ENCODE assay signal across 8 mouse cellular contexts in genomic region chr4:120951428-120951973, GRCm38 (mm10). TPM values are rescaled to one million over a fixed set of nuclear protein-coding genes. Genes with fewer than 3 reads are reported as not detected.
DNase-seq lines count a peak whose midpoint lies in the region; ATAC-seq and TF ChIP-seq lines count a peak whose summit lies in the region.

Gene Zfp69 (minus strand): TSS chr4:120951699.

- no peaks in the 10 kb centered on the region for H3K9me3 ChIP-seq in ES-Bruce4 (replicated peaks; ENCODE audit: control insufficient read depth, insufficient read depth, low read length, poor library complexity, severe bottlenecking)
- no peaks in the 10 kb centered on the region for H3K9me3 ChIP-seq in forebrain, embryonic 11.5 days (ENCODE audit: control insufficient read depth, low read length)
- no peaks in the 10 kb centered on the region for H3K9me3 ChIP-seq in heart, embryonic 16.5 days (replicated peaks; ENCODE audit: control insufficient read depth, low read length)
- no peaks in the 10 kb centered on the region for H3K9me3 ChIP-seq in liver, postnatal 0 days (ENCODE audit: low read length)
- H3K9me3 ChIP-seq in neural tube, embryonic 13.5 days: no peaks in the 10 kb centered on the region

- 0% methylated on average over 60 of the region's 60 CpGs for WGBS in forebrain, embryonic 11.5 days
- WGBS in heart, embryonic 16.5 days: under 1% methylated on average over 54 of the region's 60 CpGs
- WGBS in liver, postnatal 0 days (ENCODE audit: insufficient replicate concordance): 0% methylated on average over 54 of the region's 60 CpGs
- under 1% methylated on average over 53 of the region's 60 CpGs for WGBS in neural tube, embryonic 13.5 days

- no peaks in the 10 kb centered on the region for H3K4me1 ChIP-seq in ES-Bruce4 (ENCODE audit: control insufficient read depth, insufficient read depth, low read length)
- no peaks in the 10 kb centered on the region for H3K4me1 ChIP-seq in forebrain, embryonic 11.5 days (replicated peaks; ENCODE audit: control insufficient read depth, insufficient read depth, low read length)
- H3K4me1 ChIP-seq in heart, embryonic 16.5 days (ENCODE audit: control insufficient read depth, insufficient read depth, low read length): peaks cover 8% of the 10 kb centered on the region
- peaks cover 15% of the 10 kb centered on the region for H3K4me1 ChIP-seq in liver, postnatal 0 days (ENCODE audit: insufficient read depth)
- H3K4me1 ChIP-seq in neural tube, embryonic 13.5 days (replicated peaks): peaks cover 17% of the 10 kb centered on the region

- H3K27me3 ChIP-seq in ES-Bruce4 (ENCODE audit: control insufficient read depth, insufficient read depth, low read length, poor library complexity, severe bottlenecking): no peaks in the 10 kb centered on the region
- H3K27me3 ChIP-seq in forebrain, embryonic 11.5 days (ENCODE audit: control insufficient read depth, insufficient read depth, low read length): no peaks in the 10 kb centered on the region
- H3K27me3 ChIP-seq in heart, embryonic 16.5 days (ENCODE audit: control insufficient read depth, insufficient read depth, low read length): no peaks in the 10 kb centered on the region
- no peaks in the 10 kb centered on the region for H3K27me3 ChIP-seq in liver, postnatal 0 days (ENCODE audit: insufficient read depth, low read length)
- H3K27me3 ChIP-seq in neural tube, embryonic 13.5 days: no peaks in the 10 kb centered on the region

- H3K27ac ChIP-seq in ES-Bruce4 (ENCODE audit: insufficient read depth, low read length): no peak within 1 kb of the TSS; the same call in 1 of the 2 replicates
- peak within 1 kb of the TSS; percentile 64 for H3K27ac ChIP-seq in forebrain, embryonic 11.5 days (ENCODE audit: low read depth, low read length)
- peak within 1 kb of the TSS; percentile 93 for H3K27ac ChIP-seq in heart, embryonic 16.5 days (ENCODE audit: low read length)
- peak within 1 kb of the TSS; percentile 84 for H3K27ac ChIP-seq in liver, postnatal 0 days (ENCODE audit: low read depth)
- peak within 1 kb of the TSS; percentile 87 for H3K27ac ChIP-seq in neural tube, embryonic 13.5 days (replicated peaks)

- TF ChIP-seq EP300 in ES-Bruce4 (IDR thresholded peaks at IDR 0.05; ENCODE audit: insufficient read depth, low read depth, low read length): no peak
- TF ChIP-seq EP300 in liver, postnatal 0 days (IDR thresholded peaks at IDR 0.05; ENCODE audit: low read depth): no peak

- no peak for TF ChIP-seq POLR2A in ES-Bruce4 (IDR thresholded peaks at IDR 0.05; ENCODE audit: insufficient read depth, low read length)

- peak within 1 kb of the TSS; percentile 82 for H3K4me2 ChIP-seq in forebrain, embryonic 11.5 days (ENCODE audit: low read depth, low read length, severe bottlenecking)
- peak within 1 kb of the TSS; percentile 93 for H3K4me2 ChIP-seq in heart, embryonic 16.5 days (ENCODE audit: low read depth, low read length)
- H3K4me2 ChIP-seq in liver, postnatal 0 days (ENCODE audit: low read depth, low read length): peak within 1 kb of the TSS; percentile 98
- peak within 1 kb of the TSS; percentile 56 for H3K4me2 ChIP-seq in neural tube, embryonic 13.5 days

- peak within 1 kb of the TSS; percentile 91 for H3K9ac ChIP-seq in ES-Bruce4 (ENCODE audit: low read depth, poor library complexity, severe bottlenecking)
- H3K9ac ChIP-seq in forebrain, embryonic 11.5 days (ENCODE audit: low read length): peak within 1 kb of the TSS; percentile 83
- peak within 1 kb of the TSS; percentile 96 for H3K9ac ChIP-seq in heart, embryonic 16.5 days (ENCODE audit: low read length)
- peak within 1 kb of the TSS; percentile 83 for H3K9ac ChIP-seq in liver, postnatal 0 days (replicated peaks)
- peak within 1 kb of the TSS; percentile 76 for H3K9ac ChIP-seq in neural tube, embryonic 13.5 days

- H3K4me3 ChIP-seq in ES-Bruce4 (ENCODE audit: low read depth, low read length): peak within 1 kb of the TSS; percentile 79
- peak within 1 kb of the TSS; percentile 69 for H3K4me3 ChIP-seq in forebrain, embryonic 11.5 days (ENCODE audit: low read depth, low read length)
- H3K4me3 ChIP-seq in heart, embryonic 16.5 days (ENCODE audit: low read length): peak within 1 kb of the TSS; percentile 92
- peak within 1 kb of the TSS; percentile 79 for H3K4me3 ChIP-seq in liver, postnatal 0 days (ENCODE audit: low read depth, low read length)
- H3K4me3 ChIP-seq in neural tube, embryonic 13.5 days: peak within 1 kb of the TSS; percentile 65

- peak; percentile 80 for DNase-seq in c-Kit-positive CD71-positive TER-119-negative erythroid progenitor cells, embryonic 14.5 days (ENCODE audit: low read depth)
- peak; percentile 95 for DNase-seq in forebrain, embryonic 11.5 days (ENCODE audit: low spot score)
- DNase-seq in kidney, postnatal 36 days: peak; percentile 93 to 97
- DNase-seq in liver, postnatal 0 days: peak; percentile 98
- peak; percentile 51 for DNase-seq in telencephalon, adult 2 months (ENCODE audit: low read depth, low spot score)

- no peak for TF ChIP-seq CTCF in ES-Bruce4 (IDR thresholded peaks at IDR 0.05; ENCODE audit: low read depth, low read length)
- no peak for TF ChIP-seq CTCF in liver, postnatal 0 days (IDR thresholded peaks at IDR 0.05; ENCODE audit: low read depth)

- H3K36me3 ChIP-seq in ES-Bruce4 (ENCODE audit: control insufficient read depth, insufficient read depth, low read length, poor library complexity, severe bottlenecking): no peaks in the 10 kb centered on the region
- no peaks in the 10 kb centered on the region for H3K36me3 ChIP-seq in forebrain, embryonic 11.5 days (ENCODE audit: control insufficient read depth, insufficient read depth, low read length)
- H3K36me3 ChIP-seq in heart, embryonic 16.5 days (ENCODE audit: control insufficient read depth, insufficient read depth): peaks cover 11% of the 10 kb centered on the region
- H3K36me3 ChIP-seq in liver, postnatal 0 days (replicated peaks; ENCODE audit: insufficient read depth, low read length): 0 out of 2 replicates have a peak, but pooled peaks cover 2% of the 10 kb centered on the region
- 0 out of 2 replicates have a peak, but pooled peaks cover 9% of the 10 kb centered on the region for H3K36me3 ChIP-seq in neural tube, embryonic 13.5 days

- ATAC-seq in forebrain, embryonic 11.5 days (replicated peaks; ENCODE audit: low FRiP score): peak; percentile 98
- ATAC-seq in heart, embryonic 16.5 days (replicated peaks; ENCODE audit: extremely low read depth, insufficient read depth, low FRiP score): peak; percentile 95
- ATAC-seq in liver, postnatal 0 days: peak; percentile 98
- ATAC-seq in neural tube, embryonic 13.5 days (ENCODE audit: low read depth): peak; percentile 98

RNA-seq across cellular contexts. Expression of gene Zfp69, which starts in this region (rescaled TPM):
- polyA plus RNA-seq in ES-Bruce4 (2011; ENCODE audit: insufficient read depth, insufficient read length, low read depth, missing spikeins): 2.9 and 3.2 TPM in 2 replicates
- 8.8 and 9.8 TPM in 2 replicates for polyA plus RNA-seq in forebrain, embryonic 11.5 days (2014; fragmentation: Nextera tagmentation; extraction: Ambion mirVana)
- 9.1 and 10.3 TPM in 2 replicates for polyA plus RNA-seq in heart, embryonic 16.5 days (2015; fragmentation: Nextera tagmentation; extraction: Ambion mirVana)
- 1.7 and 1.8 TPM in 2 replicates for polyA plus RNA-seq in liver, postnatal 0 days (2015; fragmentation: Nextera tagmentation; extraction: Ambion mirVana)
- polyA plus RNA-seq in neural tube, embryonic 13.5 days (2015; fragmentation: Nextera tagmentation; extraction: Ambion mirVana): 7.9 and 8.3 TPM in 2 replicates
